Comparison of ENCODE assay signal across 9 mouse cellular contexts in genomic region chr11:6068181-6068957, GRCm38 (mm10). TPM values are rescaled to one million over a fixed set of nuclear protein-coding genes. Genes with fewer than 3 reads are reported as not detected.
DNase-seq lines count a peak whose midpoint lies in the region; ATAC-seq lines count a peak whose summit lies in the region.
"Had no signal": no experiment of that assay in that cellular context is flagged by ENCODE, and none has a peak within 500 bp of the region (broad histone marks: within the 10 kb centered on the region; RNA-seq: fewer than 3 reads in every experiment).

No protein-coding gene starts in this region.

- WGBS in limb, embryonic 10.5 days, result 10% methylated on average over 18 of the region's 19 CpGs

- H3K36me3 ChIP-seq in limb, embryonic 10.5 days, result no peaks in the 10 kb centered on the region

- no peak overlapping the region for H3K27ac ChIP-seq in limb, embryonic 10.5 days

- H3K4me1 ChIP-seq in limb, embryonic 10.5 days, result peaks cover 25% of the 10 kb centered on the region

- ATAC-seq in granulocyte monocyte progenitor cell, adult 5-6 weeks (replicated peaks; ENCODE audit: poor library complexity, severe bottlenecking), result no peak

- peak; percentile 42 for DNase-seq in cerebellum, adult 9-11 months
- no peak for DNase-seq in cerebellum, adult 18-20 months
- peak; percentile 70 to 82 for DNase-seq in right cerebral cortex, postnatal 10 days (ENCODE audit: low spot score in 2 of 2)
- no peak for DNase-seq in right cerebral cortex, postnatal 4 days
- peak; percentile 44 for DNase-seq in limb, embryonic 10.5 days (ENCODE audit: low spot score)
- DNase-seq in right cerebral cortex, postnatal 25 days, result peak; percentile 62
- no peak for DNase-seq in kidney, adult 9 months

- peaks cover 91% of the 10 kb centered on the region for H3K27me3 ChIP-seq in limb, embryonic 10.5 days (ENCODE audit: low read depth, poor library complexity, severe bottlenecking)

- H3K9me3 ChIP-seq in limb, embryonic 10.5 days (replicated peaks), result no peaks in the 10 kb centered on the region

- H3K4me3 ChIP-seq in limb, embryonic 10.5 days, result peak overlapping the region; percentile 27; the same call in 1 of the 2 replicates
- H3K4me3 ChIP-seq: megakaryocyte, embryonic 14.5 days had no signal

RNA-seq across cellular contexts. Expression of gene Camk2b, which starts 2.2 kb away (rescaled TPM):
- polyA plus RNA-seq in limb, embryonic 10.5 days (2016; fragmentation: Nextera tagmentation; extraction: Ambion mirVana), result 0.35 and 0.68 TPM in 2 replicates
- 1.0 and 2.5 TPM in 2 replicates for total RNA-seq in granulocyte monocyte progenitor cell, adult 5-6 weeks (2014; fragmentation: Nextera tagmentation)
- 1.8 and 2.7 TPM in 2 replicates for total RNA-seq in granulocyte monocyte progenitor cell, adult 5-6 weeks (2017)

Comparison
In these comparisons a context has a peak if more than half of its experiments do, and no peak if none do; other contexts are left out.
1. DNase-seq: peak in cerebellum, adult 9-11 months (single experiment), right cerebral cortex, postnatal 10 days (2 of 2), limb, embryonic 10.5 days (single experiment) and right cerebral cortex, postnatal 25 days (single experiment); none in cerebellum, adult 18-20 months (0 of 2), right cerebral cortex, postnatal 4 days (single experiment) and kidney, adult 9 months (single experiment).